Mouse (Mus musculus): ENCODE data around the gene Atp2c2.

Gene Atp2c2

GRCm38 (mm10) chr8:119699549-119700134, at the start of gene Atp2c2:
Gene Atp2c2, plus strand, starts transcription at chr8:119700009.
- DNase-seq, result no peak

- no peak for DNase-seq
Observed at GRCm38 (mm10) chr8:119651324-119651723, 48.5 kb upstream of the Atp2c2 start.

GRCm38 (mm10) chr8:119656709-119657464, 42.9 kb upstream of the Atp2c2 start:
- peak; percentile 61 for DNase-seq

- no peak for DNase-seq
Observed at GRCm38 (mm10) chr8:119661081-119661480, 38.7 kb upstream of the Atp2c2 start.

GRCm38 (mm10) chr8:119661892-119662291, 37.9 kb upstream of the Atp2c2 start:
- DNase-seq, result no peak

GRCm38 (mm10) chr8:119663440-119663839, 36.4 kb upstream of the Atp2c2 start:
- no peak for DNase-seq

- no peak for DNase-seq
Observed at GRCm38 (mm10) chr8:119665270-119665669, 34.5 kb upstream of the Atp2c2 start.

GRCm38 (mm10) chr8:119666219-119666951, 33.4 kb upstream of the Atp2c2 start, which contains the start of gene Wfdc1:
Gene Wfdc1, plus strand, starts transcription at chr8:119666365.
- DNase-seq, result no peak

GRCm38 (mm10) chr8:119668447-119668846, 31.4 kb upstream of the Atp2c2 start:
- no peak for DNase-seq

- peak; percentile 67 for DNase-seq
Observed at GRCm38 (mm10) chr8:119669284-119669683, 30.5 kb upstream of the Atp2c2 start.

- DNase-seq, result no peak
Observed at GRCm38 (mm10) chr8:119670419-119671091, 29.3 kb upstream of the Atp2c2 start.

- DNase-seq, result no peak
Observed at GRCm38 (mm10) chr8:119673976-119674555, 25.7 kb upstream of the Atp2c2 start.

GRCm38 (mm10) chr8:119675457-119675856, 24.4 kb upstream of the Atp2c2 start:
- DNase-seq, result no peak

GRCm38 (mm10) chr8:119676389-119676788, 23.4 kb upstream of the Atp2c2 start:
- peak; percentile 91 for DNase-seq

- peak; percentile 71 for DNase-seq
Observed at GRCm38 (mm10) chr8:119678138-119678843, 21.5 kb upstream of the Atp2c2 start.

GRCm38 (mm10) chr8:119679184-119679583, 20.6 kb upstream of the Atp2c2 start:
- no peak for DNase-seq

GRCm38 (mm10) chr8:119690602-119691001, 9.2 kb upstream of the Atp2c2 start:
- DNase-seq, result no peak

- DNase-seq, result no peak
Observed at GRCm38 (mm10) chr8:119691989-119692388, 7.8 kb upstream of the Atp2c2 start.

GRCm38 (mm10) chr8:119694696-119695095, 5.1 kb upstream of the Atp2c2 start:
- no peak for DNase-seq

- DNase-seq, result no peak
Observed at GRCm38 (mm10) chr8:119697163-119697562, 2.6 kb upstream of the Atp2c2 start.

GRCm38 (mm10) chr8:119698960-119699359, 849 bp upstream of the Atp2c2 start:
- peak; percentile 81 for DNase-seq

- no peak for DNase-seq
Observed at GRCm38 (mm10) chr8:119702965-119703364, 3.2 kb downstream of the Atp2c2 start.

Measured in thymus, postnatal 4 days (tissue).